Mouse (Mus musculus): ENCODE data around the gene Dctn3.

DNA sequence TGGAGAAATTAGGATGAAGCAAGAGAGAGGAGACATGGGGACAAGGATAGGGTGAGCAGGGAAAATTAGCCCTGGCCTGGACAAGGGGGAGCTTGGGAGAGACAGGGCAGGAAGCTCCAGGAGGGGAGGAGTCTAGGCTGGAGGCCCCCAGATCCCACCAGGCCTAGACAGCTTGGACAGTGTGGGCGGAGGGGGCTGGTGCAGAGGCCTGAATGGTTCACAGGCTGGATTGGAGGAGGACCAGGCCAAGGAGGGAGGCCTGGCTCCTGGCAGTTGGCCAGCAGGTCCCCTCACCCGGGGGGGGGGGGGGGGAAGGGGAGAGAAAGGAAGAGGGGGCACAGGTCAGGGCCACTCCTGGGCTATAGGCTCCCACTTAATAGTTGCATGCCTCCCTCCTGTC lies 43.7 kb downstream of the Dctn3 start:
- TF ChIP-seq CTCF (IDR thresholded peaks at IDR 0.05; ENCODE audit: low read depth, low read length) (no peak), POLR2A (IDR thresholded peaks at IDR 0.05; ENCODE audit: extremely low read depth, insufficient read depth, low read length) (no peak)
